Mouse (Mus musculus) limb, embryonic 10.5 days (tissue): ENCODE results near the gene Celf2. TPM values are rescaled to one million over a fixed set of nuclear protein-coding genes. Genes with fewer than 3 reads are reported as not detected.

Experiments used
- DNase-seq: peaks from one replicate; pipeline ENCODE4 v3.0.0-alpha.2; 2017; ENCODE audit warnings: low spot score
- H3K27ac ChIP-seq: fragments of 300-500 bp; sonication (generic); 2 replicates; pipeline ENCODE4 v1.5.1; 2016; ENCODE audit warnings: mild to moderate bottlenecking
- H3K27me3 ChIP-seq: fragments of 300-500 bp; sonication (generic); 2 replicates; pipeline ENCODE4 v1.6.1; 2016; ENCODE audit warnings: low read depth, mild to moderate bottlenecking; ENCODE audit not compliant: poor library complexity, severe bottlenecking
- H3K36me3 ChIP-seq: fragments of 300-500 bp; sonication (generic); 2 replicates; pipeline ENCODE4 v1.6.1; 2016; ENCODE audit warnings: mild to moderate bottlenecking, moderate library complexity
- H3K4me1 ChIP-seq: fragments of 300-500 bp; sonication (generic); 2 replicates; pipeline ENCODE4 v1.6.1; 2016
- H3K4me3 ChIP-seq: fragments of 300-500 bp; sonication (generic); 2 replicates; pipeline ENCODE4 v1.5.1; 2016; ENCODE audit warnings: mild to moderate bottlenecking, moderate library complexity
- H3K9me3 ChIP-seq: fragments of 300-500 bp; sonication (generic); replicated peaks from 2 replicates; pipeline ENCODE4 v1.6.1; 2016; ENCODE audit warnings: mild to moderate bottlenecking
- WGBS: fragments of 180-500 bp; shearing (Covaris S2); methylation state at CpG from one replicate; pipeline ENCODE4 v1.1.7; 2016; 5-methylcytosine and 5-hydroxymethylcytosine counted together
- polyA plus RNA-seq: library from polyadenylated mRNA; unstranded; fragments of >200 nt; fragmentation: Nextera tagmentation; extraction: Ambion mirVana; gene quantifications from 2 replicates; pipeline ENCODE4 v1.2.1, GENCODE M21; 2016

Celf2 gene
- polyA plus RNA-seq, 1 experiment from 2014 or later: 16.2 TPM

DNA sequence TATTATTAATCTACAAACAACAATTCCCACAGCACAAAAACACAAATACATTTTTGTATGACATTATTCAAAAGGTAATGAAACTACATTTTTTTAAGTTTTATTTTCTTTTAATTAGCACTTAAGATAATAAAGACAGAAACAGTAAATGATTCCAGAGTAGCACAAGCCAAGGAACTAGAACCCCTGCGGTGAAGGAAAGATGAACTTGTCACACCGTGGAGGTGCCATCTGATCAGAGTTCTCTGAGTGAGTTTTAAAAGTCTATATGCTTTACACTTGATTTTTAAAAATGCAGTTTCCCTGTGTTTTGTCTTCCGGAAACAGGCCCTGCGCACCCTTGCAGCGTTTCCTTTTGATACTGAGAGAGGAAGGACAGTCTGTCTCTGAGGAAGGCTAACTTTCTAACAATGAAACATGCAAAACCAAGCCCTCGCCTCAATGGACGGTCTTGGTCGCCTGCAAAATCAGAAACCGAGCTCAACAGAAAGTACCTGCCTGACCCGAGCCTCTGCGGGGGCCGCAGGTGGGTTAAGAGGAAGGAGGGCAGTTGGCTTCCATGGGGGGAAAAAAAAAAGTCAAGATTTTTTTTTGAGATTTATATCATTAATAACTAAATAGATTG lies 966.7 kb downstream of the Celf2 start:
- H3K27ac ChIP-seq: no peak overlapping the region
- H3K27me3 ChIP-seq: no peaks in the 10 kb centered on the region
- H3K4me1 ChIP-seq: peaks cover 21% of the 10 kb centered on the region
- 90% methylated on average over 12 of the region's 12 CpGs for WGBS
- H3K9me3 ChIP-seq: no peaks in the 10 kb centered on the region
- no peak for DNase-seq
- no peaks in the 10 kb centered on the region for H3K36me3 ChIP-seq
- no peak overlapping the region for H3K4me3 ChIP-seq

DNA sequence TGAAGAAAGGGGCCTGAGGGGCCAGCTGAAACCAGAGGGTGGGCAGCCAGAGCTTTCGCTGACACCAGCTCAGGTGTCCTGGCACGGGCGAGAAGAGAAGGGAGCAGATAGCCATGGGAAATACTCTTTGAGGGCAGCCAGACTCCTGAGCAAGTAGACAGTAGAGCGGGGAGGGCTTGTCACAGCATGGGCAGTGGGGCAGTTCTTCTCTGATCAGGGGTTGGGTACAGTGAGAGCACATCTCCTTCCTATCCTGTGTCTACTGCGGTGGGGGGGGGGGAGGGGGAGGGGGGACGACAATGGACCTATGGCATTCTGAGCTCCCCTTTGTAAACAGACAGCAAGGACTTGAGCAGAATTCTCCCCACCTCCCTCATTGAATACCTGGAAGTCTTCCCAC lies 968.5 kb downstream of the Celf2 start:
- Histone ChIP-seq H3K27ac (peak overlapping the region; percentile 34), H3K36me3 (no peaks in the 10 kb centered on the region), H3K9me3 (no peaks in the 10 kb centered on the region), H3K4me3 (no peak overlapping the region), H3K4me1 (peaks cover 16% of the 10 kb centered on the region), H3K27me3 (no peaks in the 10 kb centered on the region)
- WGBS: 83% methylated on average over 6 of the region's 6 CpGs
- DNase-seq: no peak

DNA sequence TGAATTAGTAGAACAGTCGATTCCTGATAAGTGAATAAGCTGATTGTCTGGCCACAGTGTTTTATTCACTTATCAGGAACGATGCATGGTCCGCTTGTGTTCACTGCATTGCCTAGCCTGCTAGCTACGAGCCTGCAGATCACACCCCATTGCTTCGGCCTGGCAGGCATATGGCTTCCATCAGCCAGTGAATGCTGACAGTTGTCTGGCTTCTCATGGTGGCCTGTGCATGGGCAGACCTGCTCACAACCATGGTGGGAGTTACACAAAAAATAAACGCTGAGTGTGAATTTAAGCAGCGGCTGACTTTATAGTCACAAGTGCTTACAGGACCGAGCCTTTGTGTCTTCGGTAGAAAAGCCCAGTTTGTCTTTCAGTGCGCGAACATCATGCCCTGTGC lies 969.3 kb downstream of the Celf2 start:
- WGBS: 68% methylated on average over 11 of the region's 11 CpGs
- H3K27me3 ChIP-seq: no peaks in the 10 kb centered on the region
- H3K36me3 ChIP-seq: no peaks in the 10 kb centered on the region
- peak; percentile 48 for DNase-seq
- no peak overlapping the region for H3K4me3 ChIP-seq
- H3K4me1 ChIP-seq: peaks cover 16% of the 10 kb centered on the region
- no peaks in the 10 kb centered on the region for H3K9me3 ChIP-seq
- H3K27ac ChIP-seq: peak overlapping the region; percentile 34; the same call in 1 of the 2 replicates

DNA sequence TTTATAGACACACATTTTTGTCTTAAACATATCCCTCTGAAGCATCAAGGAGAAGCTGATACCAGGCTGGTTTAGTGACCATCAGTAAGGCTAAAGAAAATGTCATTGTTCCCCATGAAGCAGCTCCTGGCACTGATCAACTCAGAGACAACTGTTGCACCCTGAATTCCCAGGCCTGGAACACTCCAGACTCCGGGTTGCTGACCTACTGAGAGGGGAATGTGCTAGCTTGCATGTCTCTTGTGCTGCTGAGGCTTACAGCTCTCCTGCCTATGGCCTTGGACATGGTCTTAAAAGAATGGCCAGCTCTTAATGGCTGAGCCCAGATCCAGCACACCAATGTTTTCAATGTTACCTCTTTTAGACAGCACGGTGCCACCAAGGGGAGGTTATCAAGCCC lies 970.9 kb downstream of the Celf2 start:
- H3K4me1 ChIP-seq: peaks cover 16% of the 10 kb centered on the region
- H3K9me3 ChIP-seq: no peaks in the 10 kb centered on the region
- 82% methylated on average over 2 of the region's 2 CpGs for WGBS
- no peaks in the 10 kb centered on the region for H3K27me3 ChIP-seq
- DNase-seq: no peak
- no peak overlapping the region for H3K4me3 ChIP-seq
- no peak overlapping the region for H3K27ac ChIP-seq
- H3K36me3 ChIP-seq: no peaks in the 10 kb centered on the region

DNA sequence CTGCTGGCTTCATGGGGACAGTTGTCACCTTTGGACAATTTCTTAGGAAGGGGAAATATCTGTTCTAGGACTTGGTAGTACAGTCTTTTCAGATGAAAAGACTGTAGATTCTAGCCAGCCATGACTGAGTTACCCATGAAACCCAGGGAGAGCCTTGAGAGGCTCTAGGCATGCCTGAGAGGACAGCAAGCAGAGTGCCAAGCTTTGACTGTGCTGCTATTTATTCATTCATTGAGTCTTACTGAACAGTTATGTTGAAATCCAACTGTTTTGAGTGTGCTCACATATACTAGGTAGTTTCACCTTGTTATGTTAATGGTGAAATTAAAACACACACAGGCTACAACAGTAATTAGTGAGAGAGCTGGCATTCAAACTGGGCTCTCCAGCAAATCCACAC lies 971.3 kb downstream of the Celf2 start:
- peaks cover 16% of the 10 kb centered on the region for H3K4me1 ChIP-seq
- no peaks in the 10 kb centered on the region for H3K36me3 ChIP-seq
- H3K27me3 ChIP-seq: no peaks in the 10 kb centered on the region
- no peaks in the 10 kb centered on the region for H3K9me3 ChIP-seq
- no peak overlapping the region for H3K4me3 ChIP-seq
- no peak for DNase-seq
- H3K27ac ChIP-seq: no peak overlapping the region

DNA sequence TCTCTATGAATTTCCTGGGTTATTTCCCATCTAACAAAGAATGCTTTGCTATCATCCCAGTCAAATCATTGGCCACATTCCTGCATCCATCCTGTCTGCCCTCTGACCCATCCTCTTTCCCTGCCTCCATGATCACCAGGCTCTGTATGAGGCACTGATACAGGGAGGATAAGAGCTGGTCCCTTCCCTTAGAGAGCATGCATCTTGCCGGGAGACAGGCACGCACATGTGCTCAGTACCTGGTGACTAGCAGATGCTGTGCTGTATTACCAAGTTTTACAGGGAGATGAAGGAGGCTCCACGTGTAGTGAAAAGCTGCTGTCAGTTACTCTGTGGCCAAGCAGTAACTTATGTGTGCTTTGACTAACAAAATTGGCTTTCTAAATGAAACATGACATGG lies 972.0 kb downstream of the Celf2 start:
- no peak overlapping the region for H3K4me3 ChIP-seq
- no peaks in the 10 kb centered on the region for H3K9me3 ChIP-seq
- no peak overlapping the region for H3K27ac ChIP-seq
- H3K36me3 ChIP-seq: no peaks in the 10 kb centered on the region
- H3K4me1 ChIP-seq: peaks cover 16% of the 10 kb centered on the region
- 88% methylated on average over 3 of the region's 3 CpGs for WGBS
- peak; percentile 20 for DNase-seq
- no peaks in the 10 kb centered on the region for H3K27me3 ChIP-seq

DNA sequence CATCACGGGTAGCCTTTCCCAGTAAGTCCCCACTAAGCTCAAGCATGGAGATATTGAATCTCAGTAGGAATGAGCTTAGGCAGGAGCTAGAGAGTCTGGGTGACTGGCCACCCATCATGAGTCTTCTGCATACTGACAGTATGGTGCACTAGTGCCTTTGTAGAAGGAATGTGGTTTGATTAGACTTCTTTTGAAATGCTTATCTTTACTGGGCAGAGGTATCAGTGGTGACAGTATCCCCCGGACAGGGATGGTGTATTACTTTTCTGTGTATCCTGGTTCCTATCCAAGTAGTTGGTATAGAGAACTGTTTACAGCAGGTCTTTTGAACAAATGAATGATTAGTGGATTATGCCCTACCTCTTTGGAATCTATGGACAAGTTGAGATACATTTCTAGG lies 973.0 kb downstream of the Celf2 start:
- 89% methylated on average over 2 of the region's 2 CpGs for WGBS
- H3K9me3 ChIP-seq: no peaks in the 10 kb centered on the region
- no peak overlapping the region for H3K27ac ChIP-seq
- no peaks in the 10 kb centered on the region for H3K27me3 ChIP-seq
- H3K4me3 ChIP-seq: no peak overlapping the region
- no peak for DNase-seq
- peaks cover 14% of the 10 kb centered on the region for H3K4me1 ChIP-seq
- no peaks in the 10 kb centered on the region for H3K36me3 ChIP-seq

DNA sequence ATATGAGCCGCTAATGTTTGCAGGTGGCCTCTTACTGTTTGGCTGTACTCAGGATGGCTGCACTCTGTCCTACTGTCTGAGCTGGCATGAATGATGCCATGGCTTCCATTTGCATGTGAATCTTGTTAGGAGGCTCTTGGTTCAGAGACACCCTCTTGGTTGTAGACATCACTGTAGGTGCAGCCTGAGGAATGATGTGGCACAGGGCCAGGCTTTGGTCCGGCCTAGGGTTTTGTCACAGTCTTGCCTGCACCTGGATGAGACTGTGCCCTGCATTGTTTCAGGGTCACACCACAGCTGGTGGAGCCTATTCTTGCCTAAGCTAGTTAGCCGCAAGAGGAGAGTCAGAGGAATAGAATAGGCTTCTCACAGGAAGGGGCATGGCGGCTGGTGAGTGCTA lies 977.0 kb downstream of the Celf2 start:
- 86% methylated on average over 4 of the region's 4 CpGs for WGBS
- H3K4me1 ChIP-seq: no peaks in the 10 kb centered on the region; the same call in 1 of the 2 replicates

DNA sequence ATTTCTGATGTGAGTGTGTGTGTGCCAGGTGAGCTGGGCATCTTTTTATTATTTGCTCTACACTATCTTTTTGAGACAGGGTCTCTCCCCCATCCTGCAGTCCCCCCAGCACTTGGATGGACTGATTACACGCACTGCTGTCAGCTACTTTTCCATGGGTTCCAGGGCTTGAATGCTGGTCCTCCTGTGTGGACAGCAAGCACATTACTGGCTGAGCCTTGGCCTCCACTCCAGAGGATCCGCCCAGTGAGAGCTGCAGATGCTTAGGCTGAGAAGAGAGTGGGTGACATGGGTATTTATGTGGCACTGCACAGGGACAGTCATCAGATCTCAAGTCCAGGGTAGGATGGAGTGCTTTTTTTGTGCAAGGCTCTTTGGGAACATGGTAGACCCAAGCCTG lies 981.3 kb downstream of the Celf2 start:
- no peak overlapping the region for H3K4me3 ChIP-seq
- H3K27me3 ChIP-seq: no peaks in the 10 kb centered on the region
- no peaks in the 10 kb centered on the region for H3K9me3 ChIP-seq
- DNase-seq: peak; percentile 21
- no peaks in the 10 kb centered on the region for H3K36me3 ChIP-seq
- H3K27ac ChIP-seq: no peak overlapping the region
- peaks cover 4% of the 10 kb centered on the region for H3K4me1 ChIP-seq
- 87% methylated on average over 2 of the region's 2 CpGs for WGBS

More for the DNA sequence above, 977.0 kb downstream of the Celf2 start:
- H3K36me3 ChIP-seq: no peaks in the 10 kb centered on the region
- H3K9me3 ChIP-seq: no peaks in the 10 kb centered on the region
- H3K4me3 ChIP-seq: no peak overlapping the region
- peak; percentile 27 for DNase-seq
- no peaks in the 10 kb centered on the region for H3K27me3 ChIP-seq
- H3K27ac ChIP-seq: no peak overlapping the region

DNA sequence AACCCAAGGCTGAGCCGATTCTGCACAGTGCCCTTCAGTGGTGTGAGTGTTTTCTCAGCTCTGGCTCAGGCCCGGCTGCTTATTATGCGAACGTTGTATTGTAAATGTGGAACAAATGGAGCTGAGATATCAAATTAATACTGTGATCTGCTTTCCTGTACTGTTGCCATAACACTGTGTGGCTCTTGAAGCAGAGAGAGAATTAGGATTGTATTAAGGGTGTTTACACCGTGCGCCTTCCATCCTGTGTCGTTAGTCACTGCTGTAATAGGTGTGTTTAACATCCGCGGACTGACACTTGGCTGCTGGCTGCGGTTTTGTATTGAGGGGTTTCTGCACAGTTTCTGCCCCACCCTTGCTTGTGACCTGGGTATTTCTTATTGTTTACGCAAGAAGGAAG lies 982.5 kb downstream of the Celf2 start:
- Histone ChIP-seq H3K36me3 (no peaks in the 10 kb centered on the region), H3K27ac (no peak overlapping the region), H3K9me3 (no peaks in the 10 kb centered on the region), H3K4me3 (no peak overlapping the region), H3K27me3 (no peaks in the 10 kb centered on the region), H3K4me1 (peaks cover 4% of the 10 kb centered on the region)
- peak; percentile 27 for DNase-seq
- WGBS: 88% methylated on average over 11 of the region's 11 CpGs

DNA sequence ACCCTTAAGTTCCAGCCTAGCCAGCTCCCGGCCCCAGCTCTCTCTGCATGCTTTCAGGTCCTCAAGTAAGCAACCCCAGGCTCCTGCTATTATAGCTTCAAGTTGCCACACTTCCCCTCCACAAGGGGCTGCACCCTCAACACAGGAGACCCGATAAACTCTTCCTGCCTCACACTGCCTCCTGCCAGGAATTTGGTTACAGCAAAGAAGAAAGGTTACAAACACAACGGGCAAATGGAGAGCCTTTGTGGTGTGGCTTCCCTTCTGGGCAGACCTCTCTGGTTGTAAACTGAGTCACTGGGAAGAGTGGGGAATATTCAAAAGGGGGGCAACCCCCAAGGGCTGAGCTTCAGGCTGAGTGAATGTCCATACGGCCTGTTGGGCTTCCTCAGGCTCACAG lies 983.1 kb downstream of the Celf2 start:
- no peaks in the 10 kb centered on the region for H3K9me3 ChIP-seq
- H3K4me3 ChIP-seq: no peak overlapping the region
- peak; percentile 28 for DNase-seq
- WGBS: 53% methylated on average over 4 of the region's 4 CpGs
- H3K4me1 ChIP-seq: peaks cover 4% of the 10 kb centered on the region
- no peak overlapping the region for H3K27ac ChIP-seq
- no peaks in the 10 kb centered on the region for H3K27me3 ChIP-seq
- H3K36me3 ChIP-seq: no peaks in the 10 kb centered on the region

DNA sequence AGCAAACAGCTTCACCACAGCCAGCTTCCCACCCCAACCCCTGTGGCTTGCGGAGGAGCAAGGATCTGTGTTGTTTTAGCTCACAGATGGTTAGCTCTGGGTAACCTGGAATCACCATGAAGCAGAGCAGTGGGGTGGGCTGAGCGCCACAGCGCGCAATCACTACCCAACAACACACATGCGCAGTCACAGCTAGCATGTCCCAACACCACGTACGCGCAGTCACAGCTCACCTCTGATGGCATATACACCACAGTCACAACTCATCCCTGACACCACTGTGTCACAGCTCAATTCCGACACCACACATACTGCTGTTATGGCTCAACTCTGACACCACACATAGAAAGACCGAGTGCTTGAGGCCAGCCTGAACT lies 985.5 kb downstream of the Celf2 start:
- WGBS: 93% methylated on average over 10 of the region's 10 CpGs
- Histone ChIP-seq H3K36me3 (no peaks in the 10 kb centered on the region), H3K4me3 (no peak overlapping the region), H3K9me3 (no peaks in the 10 kb centered on the region), H3K27me3 (no peaks in the 10 kb centered on the region), H3K27ac (no peak overlapping the region), H3K4me1 (peaks cover 4% of the 10 kb centered on the region)
- peak; percentile 23 for DNase-seq

DNA sequence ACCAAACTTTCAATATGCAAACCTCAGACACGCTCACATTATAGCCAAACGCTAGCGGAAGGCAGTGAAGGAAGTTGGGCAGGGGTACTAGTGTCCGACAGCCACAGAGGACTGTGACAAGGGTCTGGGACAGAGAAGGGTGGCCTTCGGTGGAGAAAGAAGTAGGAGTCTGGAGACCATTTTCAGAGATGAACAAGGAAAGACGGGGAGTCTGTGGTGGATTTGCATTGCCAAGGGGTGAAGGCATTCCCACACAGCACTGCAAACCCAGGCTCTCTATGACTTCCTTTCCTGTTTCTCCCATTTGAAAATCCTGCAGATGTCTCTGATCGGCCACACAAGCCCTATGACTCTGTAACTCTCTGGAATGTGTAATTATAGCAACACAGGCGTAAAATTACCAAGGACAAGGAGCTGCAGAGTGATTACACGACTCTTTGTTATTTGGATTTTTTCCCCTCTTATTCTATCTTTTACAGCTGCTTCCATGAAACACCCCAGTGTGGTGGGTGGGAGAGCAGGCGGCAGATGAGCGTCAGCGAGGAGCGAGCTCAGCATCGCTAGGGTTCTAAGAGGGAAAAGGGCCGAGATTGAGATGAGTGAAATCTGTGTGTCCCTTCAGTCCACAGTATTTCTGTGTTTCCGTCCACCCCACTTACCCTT lies 986.0 kb downstream of the Celf2 start:
- DNase-seq: peak; percentile 28
- no peaks in the 10 kb centered on the region for H3K27me3 ChIP-seq
- H3K27ac ChIP-seq: no peak overlapping the region
- peaks cover 4% of the 10 kb centered on the region for H3K4me1 ChIP-seq
- H3K4me3 ChIP-seq: no peak overlapping the region
- H3K9me3 ChIP-seq: no peaks in the 10 kb centered on the region
- H3K36me3 ChIP-seq: no peaks in the 10 kb centered on the region
- WGBS: 86% methylated on average over 16 of the region's 16 CpGs

DNA sequence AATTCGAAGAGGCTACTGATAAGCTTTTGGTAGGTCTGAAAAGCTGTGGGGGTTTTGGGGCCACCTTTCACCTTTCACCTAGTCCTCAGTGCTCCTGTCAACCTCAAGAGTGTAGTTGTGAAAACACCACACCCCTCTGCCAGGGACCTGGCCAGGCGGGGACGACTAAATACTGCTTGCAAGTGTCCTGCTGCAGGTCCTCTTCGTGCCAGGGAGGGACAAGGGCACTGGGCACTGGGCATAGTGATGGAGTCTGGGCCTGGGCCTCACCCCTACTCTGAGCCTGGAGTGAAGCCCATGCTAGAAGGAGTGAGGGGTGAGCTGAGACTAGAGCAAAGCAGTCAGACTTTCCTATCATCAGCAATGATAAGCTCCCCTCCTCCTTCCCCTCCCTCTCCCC lies 987.0 kb downstream of the Celf2 start:
- H3K9me3 ChIP-seq: no peaks in the 10 kb centered on the region
- WGBS: 81% methylated on average over 4 of the region's 4 CpGs
- DNase-seq: peak; percentile 12
- H3K27ac ChIP-seq: no peak overlapping the region
- no peaks in the 10 kb centered on the region for H3K27me3 ChIP-seq
- H3K36me3 ChIP-seq: no peaks in the 10 kb centered on the region
- H3K4me3 ChIP-seq: no peak overlapping the region
- H3K4me1 ChIP-seq: peaks cover 4% of the 10 kb centered on the region
